Mouse (Mus musculus): ENCODE results near the gene Crip1. TPM values are rescaled to one million over a fixed set of nuclear protein-coding genes. Genes with fewer than 3 reads are reported as not detected.

The Crip1 gene
- polyA plus RNA-seq, 1 experiment: 3.3 TPM

GRCm38 (mm10) chr12:113136492-113137020, 9.6 kb upstream of the Crip1 start:
- TF ChIP-seq TAL1 (IDR thresholded peaks at IDR 0.05; ENCODE audit: low read length) (no peak), GATA1 (IDR thresholded peaks at IDR 0.05; ENCODE audit: low read length) (no peak)
- Histone ChIP-seq H3K36me3 (ENCODE audit: control insufficient read depth) (peaks cover 72% of the 10 kb centered on the region), H3K9me3 (ENCODE audit: control insufficient read depth, low read length) (no peaks in the 10 kb centered on the region), H3K4me3 (replicated peaks) (no peak overlapping the region), H3K4me1 (ENCODE audit: control insufficient read depth) (peaks cover 42% of the 10 kb centered on the region), H3K27me3 (ENCODE audit: control insufficient read depth) (peaks cover 25% of the 10 kb centered on the region)

DNA sequence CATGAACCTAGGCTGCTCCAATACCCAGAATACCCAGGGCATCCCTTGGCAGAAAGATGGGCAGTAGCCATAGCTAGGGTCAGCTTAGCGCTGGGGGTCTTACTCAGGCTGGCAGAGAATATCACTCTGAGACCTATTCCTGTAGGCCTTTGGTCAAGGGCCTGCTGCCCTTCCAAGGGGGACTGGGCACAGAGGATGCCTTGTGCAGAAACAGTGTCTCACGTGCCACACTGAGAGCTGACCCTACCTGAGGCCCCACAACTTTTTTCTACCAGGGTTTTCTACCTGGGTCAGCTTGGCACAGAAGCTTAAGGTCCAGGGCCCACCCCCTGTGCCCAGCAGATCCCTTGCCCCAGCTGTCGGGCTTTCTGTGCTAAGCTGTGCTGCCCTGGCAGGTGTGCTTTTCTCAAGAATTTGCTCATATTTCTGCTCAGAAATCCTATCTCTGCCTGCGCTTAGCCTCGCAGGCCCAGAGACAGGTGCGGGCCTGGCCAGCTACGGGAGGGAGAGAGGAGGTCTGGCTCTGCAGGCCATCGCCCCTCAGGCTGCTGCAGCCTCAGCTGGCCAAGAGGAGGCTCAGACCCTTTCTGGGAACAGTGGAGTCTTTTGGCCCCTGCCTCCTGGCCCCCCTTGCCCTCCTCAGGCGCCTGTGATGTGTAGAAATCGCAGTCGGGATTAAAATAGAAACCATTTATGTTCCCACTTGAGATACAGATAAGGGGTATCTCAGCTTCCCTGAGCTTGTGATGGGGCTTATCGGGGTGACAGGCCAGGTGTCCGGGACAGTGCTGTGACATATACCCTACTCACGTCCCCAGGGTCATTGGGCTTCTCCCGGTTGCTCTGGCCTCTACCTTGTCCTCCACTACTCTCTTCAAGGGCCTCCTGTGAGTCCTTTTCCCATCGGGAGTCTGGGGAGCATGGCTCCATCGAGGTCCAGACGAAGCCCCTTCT, 8.6 kb upstream of the Crip1 start:
- Histone ChIP-seq H3K36me3 (ENCODE audit: control insufficient read depth) (peaks cover 62% of the 10 kb centered on the region), H3K9me3 (ENCODE audit: control insufficient read depth, low read length) (no peaks in the 10 kb centered on the region), H3K27me3 (ENCODE audit: control insufficient read depth) (peaks cover 34% of the 10 kb centered on the region), H3K4me1 (ENCODE audit: control insufficient read depth) (peaks cover 47% of the 10 kb centered on the region), H3K4me3 (replicated peaks) (no peak overlapping the region)
- TF ChIP-seq TAL1 (IDR thresholded peaks at IDR 0.05; ENCODE audit: low read length) (no peak), GATA1 (IDR thresholded peaks at IDR 0.05; ENCODE audit: low read length) (no peak)

- peaks cover 42% of the 10 kb centered on the region for H3K27me3 ChIP-seq (ENCODE audit: control insufficient read depth)
- no peak for TF ChIP-seq TAL1 (IDR thresholded peaks at IDR 0.05; ENCODE audit: low read length)
- no peak for TF ChIP-seq GATA1 (IDR thresholded peaks at IDR 0.05; ENCODE audit: low read length)
- no peaks in the 10 kb centered on the region for H3K9me3 ChIP-seq (ENCODE audit: control insufficient read depth, low read length)
- no peak overlapping the region for H3K4me3 ChIP-seq (replicated peaks)
- H3K36me3 ChIP-seq (ENCODE audit: control insufficient read depth): peaks cover 55% of the 10 kb centered on the region
- H3K4me1 ChIP-seq (ENCODE audit: control insufficient read depth): peaks cover 52% of the 10 kb centered on the region
These were observed 7.8 kb upstream of the Crip1 start for GRCm38 (mm10) chr12:113138291-113138690.

DNA sequence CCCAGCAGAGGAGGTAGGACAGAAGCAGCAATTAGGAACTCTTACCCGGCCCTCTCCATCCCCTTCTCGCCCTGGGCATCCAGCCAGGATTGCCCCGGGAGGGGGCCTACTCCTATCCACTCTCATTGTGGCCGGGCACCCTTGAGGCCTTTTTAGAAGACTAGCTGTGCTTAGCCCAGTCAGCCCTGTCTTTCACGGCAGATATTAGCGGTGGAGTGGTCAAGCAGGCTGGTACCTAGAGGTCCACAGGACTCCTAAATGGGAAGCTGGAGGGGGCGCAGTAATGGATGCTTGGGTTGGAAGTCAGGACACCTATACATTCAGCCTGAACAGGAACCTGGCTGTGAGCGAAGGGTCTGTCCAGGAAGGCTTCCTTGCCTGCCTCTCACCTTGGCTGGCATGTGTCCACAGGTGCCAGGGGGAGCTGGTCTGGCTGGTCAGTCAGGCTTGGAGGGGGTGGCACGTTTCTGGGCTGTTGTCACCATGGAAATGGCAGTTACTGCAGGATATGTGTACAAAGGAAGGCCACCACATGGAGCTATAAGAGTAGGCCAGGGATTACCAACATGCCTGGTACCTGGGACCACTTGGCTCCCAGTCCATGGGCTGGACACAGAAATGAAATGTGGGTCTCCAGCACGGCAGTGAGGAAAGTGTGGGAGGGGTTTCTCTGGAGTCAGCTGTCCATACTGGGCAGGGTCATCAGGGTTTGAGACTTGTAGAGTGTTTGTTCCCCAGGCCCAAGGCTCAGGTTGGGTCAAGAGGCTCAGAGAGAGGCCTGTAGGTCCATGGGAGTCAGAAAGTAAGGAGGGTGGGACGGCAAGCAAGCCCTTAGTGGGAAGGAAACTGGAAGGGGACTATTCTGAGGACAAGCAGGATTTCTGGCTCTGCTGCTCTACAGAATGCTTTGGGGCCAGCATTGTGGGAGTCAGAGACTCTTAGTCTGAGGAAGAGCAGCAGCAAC, 6.9 kb upstream of the Crip1 start:
- Histone ChIP-seq H3K36me3 (ENCODE audit: control insufficient read depth) (peaks cover 55% of the 10 kb centered on the region), H3K9me3 (ENCODE audit: control insufficient read depth, low read length) (no peaks in the 10 kb centered on the region), H3K4me1 (ENCODE audit: control insufficient read depth) (peaks cover 61% of the 10 kb centered on the region), H3K4me3 (replicated peaks) (peak overlapping the region; percentile 80), H3K27me3 (ENCODE audit: control insufficient read depth) (peaks cover 50% of the 10 kb centered on the region)
- TF ChIP-seq GATA1 (IDR thresholded peaks at IDR 0.05; ENCODE audit: low read length): no peak
- no peak for TF ChIP-seq TAL1 (IDR thresholded peaks at IDR 0.05; ENCODE audit: low read length)

DNA sequence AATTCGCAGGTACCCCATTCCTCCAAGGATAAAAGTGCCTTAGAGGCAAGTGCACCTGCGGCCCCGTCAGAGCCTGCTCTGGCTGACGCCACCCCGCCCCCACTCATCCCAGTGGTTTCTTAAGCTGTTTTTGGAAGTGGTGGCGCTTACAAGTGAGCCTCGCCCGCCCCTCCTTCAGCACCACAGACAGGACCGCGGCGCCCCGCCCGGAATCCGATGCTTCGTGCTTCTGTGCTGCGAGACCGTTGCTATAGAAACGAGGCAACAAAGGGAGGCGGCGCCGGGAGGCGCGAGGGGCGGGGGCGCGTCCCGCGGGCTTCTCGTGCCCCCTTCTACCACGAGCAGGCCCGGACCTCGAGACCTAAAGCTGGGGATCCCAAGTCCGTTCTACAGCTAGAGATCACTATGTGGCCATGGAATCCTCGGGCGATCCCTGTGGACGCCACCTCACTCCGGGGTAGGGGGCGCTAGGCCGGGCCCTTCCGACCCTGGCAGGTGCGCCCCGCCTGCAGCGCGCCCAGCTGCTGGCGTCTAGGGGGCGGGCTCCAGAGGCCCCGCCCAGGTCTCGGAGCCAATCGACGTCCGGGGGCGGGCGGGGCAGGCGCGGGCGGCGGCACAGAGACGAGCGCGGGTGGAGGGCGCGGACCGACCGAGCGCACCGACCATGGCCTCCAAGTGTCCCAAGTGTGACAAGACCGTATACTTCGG, 6.1 kb upstream of the Crip1 start, which contains the start of gene Crip2:
Gene Crip2, plus strand, starts transcription at position 329 of the 708 bp plus-strand sequence.
- Histone ChIP-seq H3K27me3 (ENCODE audit: control insufficient read depth) (peaks cover 51% of the 10 kb centered on the region), H3K4me3 (replicated peaks) (peak within 1 kb of the TSS; percentile 80), H3K36me3 (ENCODE audit: control insufficient read depth) (peaks cover 55% of the 10 kb centered on the region), H3K9me3 (ENCODE audit: control insufficient read depth, low read length) (no peaks in the 10 kb centered on the region), H3K4me1 (ENCODE audit: control insufficient read depth) (peaks cover 62% of the 10 kb centered on the region)
- TF ChIP-seq TAL1 (IDR thresholded peaks at IDR 0.05; ENCODE audit: low read length): no peak
- TF ChIP-seq GATA1 (IDR thresholded peaks at IDR 0.05; ENCODE audit: low read length): no peak

DNA sequence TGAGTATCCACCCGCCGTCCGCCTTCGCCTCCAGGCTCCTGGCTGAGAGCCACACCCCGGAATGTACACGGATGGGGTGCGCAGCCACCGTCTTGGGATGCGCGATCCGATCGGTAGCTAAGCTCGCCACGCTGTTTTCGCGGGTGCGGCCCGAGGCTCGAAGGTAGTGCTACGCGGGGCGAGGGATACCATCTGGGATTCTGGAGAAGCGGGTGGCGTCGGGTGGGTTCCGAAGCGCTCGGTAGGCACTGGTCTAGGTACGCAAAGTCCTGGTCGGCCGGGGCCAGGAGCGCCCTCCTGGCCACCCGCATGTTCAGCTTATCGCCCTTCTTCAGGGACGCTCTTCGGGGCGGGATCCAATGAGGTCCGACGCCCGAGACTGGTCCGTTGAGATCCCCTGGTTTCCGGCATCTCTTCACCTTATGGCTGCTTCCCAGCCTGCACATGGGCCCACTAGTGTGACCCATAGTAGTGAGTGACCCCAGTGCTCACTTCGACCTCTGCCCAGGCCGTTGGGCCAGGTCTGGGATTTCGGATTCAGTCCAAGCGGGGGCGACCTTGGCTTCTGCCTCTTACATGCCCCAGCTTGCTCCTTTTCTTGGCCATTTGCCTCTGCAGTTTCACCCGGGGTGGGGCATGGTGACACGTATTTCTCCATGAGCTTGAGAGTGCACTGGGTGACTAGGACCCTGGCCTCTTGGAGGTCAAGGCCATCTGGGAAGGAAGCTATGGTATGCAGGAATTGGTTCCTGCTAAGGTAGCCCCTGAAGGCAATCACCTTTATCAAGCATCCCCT, 5.3 kb upstream of the Crip1 start:
- Histone ChIP-seq H3K9me3 (ENCODE audit: control insufficient read depth, low read length) (no peaks in the 10 kb centered on the region), H3K4me1 (ENCODE audit: control insufficient read depth) (peaks cover 64% of the 10 kb centered on the region), H3K36me3 (ENCODE audit: control insufficient read depth) (peaks cover 54% of the 10 kb centered on the region), H3K27me3 (ENCODE audit: control insufficient read depth) (peaks cover 51% of the 10 kb centered on the region), H3K4me3 (replicated peaks) (peak overlapping the region; percentile 80)
- no peak; the same call in 2 of the 3 replicates for TF ChIP-seq TAL1 (IDR thresholded peaks at IDR 0.05; ENCODE audit: low read length)
- TF ChIP-seq GATA1 (IDR thresholded peaks at IDR 0.05; ENCODE audit: low read length): 0 out of 2 replicates have a peak, but pooled peaks have one; percentile 31

GRCm38 (mm10) chr12:113141531-113141973, 4.6 kb upstream of the Crip1 start:
- Histone ChIP-seq H3K36me3 (ENCODE audit: control insufficient read depth) (peaks cover 46% of the 10 kb centered on the region), H3K4me1 (ENCODE audit: control insufficient read depth) (peaks cover 72% of the 10 kb centered on the region), H3K4me3 (replicated peaks) (peak overlapping the region; percentile 80), H3K27me3 (ENCODE audit: control insufficient read depth) (peaks cover 56% of the 10 kb centered on the region), H3K9me3 (ENCODE audit: control insufficient read depth, low read length) (no peaks in the 10 kb centered on the region)
- no peak for TF ChIP-seq TAL1 (IDR thresholded peaks at IDR 0.05; ENCODE audit: low read length)
- no peak for TF ChIP-seq GATA1 (IDR thresholded peaks at IDR 0.05; ENCODE audit: low read length)

All from erythroblast, embryonic 14.5 days (primary cell).